In the genomic region with DNA sequence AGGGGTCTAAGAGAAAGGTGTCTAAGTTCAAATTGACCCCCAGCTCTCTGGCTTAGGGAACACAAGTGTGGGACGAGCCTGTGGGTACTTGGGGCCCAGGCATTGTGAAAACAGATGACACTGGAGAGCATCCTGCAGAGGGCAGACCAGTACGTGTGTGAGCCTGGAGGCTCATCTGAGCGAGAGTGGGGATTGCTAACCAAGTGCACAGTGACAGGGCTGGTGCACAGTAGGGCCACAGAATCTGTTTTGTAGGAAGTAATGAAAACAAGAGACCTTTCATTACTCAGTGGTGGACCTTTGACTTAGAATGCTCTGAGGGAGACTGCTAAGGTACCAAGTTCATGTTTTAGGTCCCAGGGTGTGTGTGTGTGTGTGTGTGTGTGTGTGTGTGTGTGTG, we compare ENCODE assay signal across 9 mouse cellular contexts. TPM values are rescaled to one million over a fixed set of nuclear protein-coding genes. Genes with fewer than 3 reads are reported as not detected.
A peak's percentile ranks its signal among the peaks of the same experiment; 100 is the strongest.
DNase-seq lines count a peak whose midpoint lies in the region; ATAC-seq lines count a peak whose summit lies in the region.
"Had no signal": no experiment of that assay in that cellular context is flagged by ENCODE, and none has a peak within 500 bp of the region (broad histone marks: within the 10 kb centered on the region; RNA-seq: fewer than 3 reads in every experiment).

No protein-coding gene starts in this region.

- ATAC-seq in forebrain, embryonic 14.5 days, result no peak
- no peak for ATAC-seq in midbrain, embryonic 13.5 days
- no peak for ATAC-seq in embryonic facial prominence, embryonic 14.5 days (ENCODE audit: low read depth)

- peaks cover 66% of the 10 kb centered on the region for H3K4me1 ChIP-seq in forebrain, embryonic 10.5 days
- H3K4me1 ChIP-seq in forebrain, embryonic 14.5 days (ENCODE audit: control insufficient read depth, insufficient read depth, low read length), result peaks cover 24% of the 10 kb centered on the region
- H3K4me1 ChIP-seq in midbrain, embryonic 10.5 days, result peaks cover 58% of the 10 kb centered on the region
- H3K4me1 ChIP-seq in midbrain, embryonic 13.5 days (replicated peaks), result peaks cover 37% of the 10 kb centered on the region
- H3K4me1 ChIP-seq in embryonic facial prominence, embryonic 14.5 days (ENCODE audit: control insufficient read depth, insufficient read depth, low read length), result peaks cover 4% of the 10 kb centered on the region

- H3K36me3 ChIP-seq in forebrain, embryonic 10.5 days (replicated peaks), result no peaks in the 10 kb centered on the region
- H3K36me3 ChIP-seq in forebrain, embryonic 14.5 days (ENCODE audit: control insufficient read depth, insufficient read depth, low read length), result no peaks in the 10 kb centered on the region
- no peaks in the 10 kb centered on the region for H3K36me3 ChIP-seq in midbrain, embryonic 10.5 days
- H3K36me3 ChIP-seq in midbrain, embryonic 13.5 days, result no peaks in the 10 kb centered on the region
- no peaks in the 10 kb centered on the region for H3K36me3 ChIP-seq in embryonic facial prominence, embryonic 14.5 days (ENCODE audit: control insufficient read depth, insufficient read depth, low read length)
- no peaks in the 10 kb centered on the region for H3K36me3 ChIP-seq in splenic B cell, adult 2 months (ENCODE audit: control insufficient read depth, insufficient read depth, low read length, poor library complexity, severe bottlenecking)
- H3K36me3 ChIP-seq: liver, embryonic 13.5 days had no signal

- H3K4me2 ChIP-seq in forebrain, embryonic 14.5 days (ENCODE audit: low read length), result no peak overlapping the region
- no peak overlapping the region for H3K4me2 ChIP-seq in midbrain, embryonic 13.5 days (replicated peaks)
- peak overlapping the region; percentile 49; the same call in 1 of the 2 replicates for H3K4me2 ChIP-seq in embryonic facial prominence, embryonic 14.5 days (ENCODE audit: low read depth, low read length)

- WGBS in forebrain, embryonic 10.5 days, result 53% methylated on average over 3 of the region's 3 CpGs
- 62% methylated on average over 3 of the region's 3 CpGs for WGBS in forebrain, embryonic 14.5 days
- 42% methylated on average over 3 of the region's 3 CpGs for WGBS in midbrain, embryonic 10.5 days
- WGBS in midbrain, embryonic 13.5 days, result 50% methylated on average over 3 of the region's 3 CpGs
- 60% methylated on average over 3 of the region's 3 CpGs for WGBS in embryonic facial prominence, embryonic 14.5 days

- peak overlapping the region; percentile 43; the same call in 1 of the 2 replicates for H3K4me3 ChIP-seq in forebrain, embryonic 10.5 days
- H3K4me3 ChIP-seq in forebrain, embryonic 14.5 days (ENCODE audit: low read depth, low read length), result no peak overlapping the region
- H3K4me3 ChIP-seq in midbrain, embryonic 10.5 days, result peak overlapping the region; percentile 48; the same call in 1 of the 2 replicates
- no peak overlapping the region for H3K4me3 ChIP-seq in midbrain, embryonic 13.5 days (replicated peaks)
- no peak overlapping the region for H3K4me3 ChIP-seq in embryonic facial prominence, embryonic 14.5 days (ENCODE audit: low read depth, low read length)

- peak overlapping the region; percentile 81 for H3K27ac ChIP-seq in forebrain, embryonic 10.5 days
- no peak overlapping the region; the same call in 1 of the 2 replicates for H3K27ac ChIP-seq in forebrain, embryonic 14.5 days (ENCODE audit: low read depth, low read length)
- peak overlapping the region; percentile 84 for H3K27ac ChIP-seq in midbrain, embryonic 10.5 days (replicated peaks)
- no peak overlapping the region for H3K27ac ChIP-seq in midbrain, embryonic 13.5 days
- peak overlapping the region; percentile 31; the same call in 1 of the 2 replicates for H3K27ac ChIP-seq in embryonic facial prominence, embryonic 14.5 days (replicated peaks; ENCODE audit: low read depth, low read length)
- H3K27ac ChIP-seq: liver, embryonic 13.5 days had no signal

- no peak for DNase-seq in forebrain, embryonic 10.5 days (ENCODE audit: extremely low spot score, low spot score)
- DNase-seq in forebrain, embryonic 14.5 days (ENCODE audit: low spot score), result no peak
- DNase-seq in midbrain, embryonic 10.5 days (ENCODE audit: low spot score), result no peak
- DNase-seq in embryonic facial prominence, embryonic 14.5 days (ENCODE audit: low spot score), result no peak
- peak; percentile 15 for DNase-seq in splenic B cell, adult 2 months (ENCODE audit: low read depth, low spot score)
- DNase-seq in layer of hippocampus, adult 18-20 months (ENCODE audit: low spot score in 2 of 2), result no peak
- no peak for DNase-seq in gastrocnemius, postnatal 25 days

- no peak overlapping the region for H3K9ac ChIP-seq in forebrain, embryonic 14.5 days (ENCODE audit: low read length)
- no peak overlapping the region; the same call in 1 of the 2 replicates for H3K9ac ChIP-seq in midbrain, embryonic 13.5 days (replicated peaks)
- no peak overlapping the region for H3K9ac ChIP-seq in embryonic facial prominence, embryonic 14.5 days (ENCODE audit: low read depth, low read length)
- H3K9ac ChIP-seq: liver, embryonic 13.5 days had no signal

- H3K9me3 ChIP-seq in forebrain, embryonic 10.5 days, result no peaks in the 10 kb centered on the region
- H3K9me3 ChIP-seq in forebrain, embryonic 14.5 days (replicated peaks; ENCODE audit: control insufficient read depth, low read length), result no peaks in the 10 kb centered on the region
- H3K9me3 ChIP-seq in midbrain, embryonic 10.5 days (replicated peaks), result no peaks in the 10 kb centered on the region
- no peaks in the 10 kb centered on the region for H3K9me3 ChIP-seq in midbrain, embryonic 13.5 days
- no peaks in the 10 kb centered on the region for H3K9me3 ChIP-seq in embryonic facial prominence, embryonic 14.5 days (ENCODE audit: control insufficient read depth, low read length)
- H3K9me3 ChIP-seq: liver, embryonic 13.5 days had no signal

- H3K27me3 ChIP-seq in forebrain, embryonic 10.5 days (ENCODE audit: poor library complexity, severe bottlenecking), result peaks cover 63% of the 10 kb centered on the region
- peaks cover 3% of the 10 kb centered on the region for H3K27me3 ChIP-seq in forebrain, embryonic 14.5 days (replicated peaks; ENCODE audit: control insufficient read depth, insufficient read depth, low read length)
- H3K27me3 ChIP-seq in midbrain, embryonic 10.5 days (ENCODE audit: low read depth, poor library complexity, severe bottlenecking), result peaks cover 71% of the 10 kb centered on the region
- H3K27me3 ChIP-seq in midbrain, embryonic 13.5 days, result peaks cover 24% of the 10 kb centered on the region
- H3K27me3 ChIP-seq in embryonic facial prominence, embryonic 14.5 days (replicated peaks; ENCODE audit: control insufficient read depth, insufficient read depth, low read length), result 0 out of 2 replicates have a peak, but pooled peaks cover 3% of the 10 kb centered on the region
- H3K27me3 ChIP-seq in splenic B cell, adult 2 months (ENCODE audit: control insufficient read depth, insufficient read depth, low read length, poor library complexity, severe bottlenecking), result peaks cover 2% of the 10 kb centered on the region; the same call in 1 of the 2 replicates

RNA-seq across cellular contexts. Expression of a gene that starts 5.6 kb away (rescaled TPM):
- 0.31 and 0.36 TPM in 2 replicates for polyA plus RNA-seq in forebrain, embryonic 10.5 days (2016; fragmentation: Nextera tagmentation; extraction: Ambion mirVana)
- 7.8 and 10.3 TPM in 2 replicates for polyA plus RNA-seq in forebrain, embryonic 14.5 days (2014; fragmentation: Nextera tagmentation; extraction: Ambion mirVana)
- 0.68 and 0.78 TPM in 2 replicates for polyA plus RNA-seq in midbrain, embryonic 10.5 days (2016; fragmentation: Nextera tagmentation; extraction: Ambion mirVana)
- polyA plus RNA-seq in midbrain, embryonic 13.5 days (2015; fragmentation: Nextera tagmentation; extraction: Ambion mirVana), result 1.2 and 1.9 TPM in 2 replicates
- 0.72 and 1.1 TPM in 2 replicates for polyA plus RNA-seq in embryonic facial prominence, embryonic 14.5 days (2014; fragmentation: Nextera tagmentation; extraction: Ambion mirVana)
- total RNA-seq in layer of hippocampus, adult 18-20 months (2021), result 10 to 100 TPM; 16.5 to 26.3 TPM
- under 1 TPM; 0.16 to 0.26 TPM for total RNA-seq in gastrocnemius, postnatal 25 days (2021)

Comparison
In these comparisons a context has a peak if more than half of its experiments do, and no peak if none do; other contexts are left out.
1. H3K27ac ChIP-seq: peak in forebrain, embryonic 10.5 days (single experiment), midbrain, embryonic 10.5 days (single experiment) and embryonic facial prominence, embryonic 14.5 days (single experiment); none in forebrain, embryonic 14.5 days (single experiment) and midbrain, embryonic 13.5 days (single experiment).
2. H3K4me3 ChIP-seq: peak in forebrain, embryonic 10.5 days (single experiment) and midbrain, embryonic 10.5 days (single experiment); none in forebrain, embryonic 14.5 days (single experiment), midbrain, embryonic 13.5 days (single experiment) and embryonic facial prominence, embryonic 14.5 days (single experiment).